Mouse (Mus musculus) duodenum, adult 2 months (tissue): ENCODE results near the gene Zfp219. TPM values are rescaled to one million over a fixed set of nuclear protein-coding genes. Genes with fewer than 3 reads are reported as not detected.

Experiments
- polyA plus RNA-seq: library from polyadenylated mRNA; depleted of rRNA; stranded (reverse); fragments of >200 nt; gene quantifications from 2 replicates; pipeline ENCODE4 v1.2.3, GENCODE M21; 2012; ENCODE audit warnings: low replicate concordance; rRNA removed

Gene Zfp219
- polyA plus RNA-seq, result 69.3 and 77.5 TPM in 2 replicates

GRCm38 (mm10) chr14:52020486-52021137 lies at the start of gene Zfp219:
Gene Zfp219, minus strand, starts transcription at chr14:52020733.

GRCm38 (mm10) chr14:52042359-52042758 lies 21.8 kb upstream of the Zfp219 start, which contains the start of gene Olfr221:
Gene Olfr221, minus strand, starts transcription at chr14:52042459.

GRCm38 (mm10) chr14:52015445-52016100 lies 5.0 kb downstream of the Zfp219 start, which contains the start of gene Tmem253:
Gene Tmem253, plus strand, starts transcription at chr14:52015658.

GRCm38 (mm10) chr14:51984247-51985231 lies 36.0 kb downstream of the Zfp219 start, which contains the start of gene Arhgef40:
Gene Arhgef40, plus strand, starts transcription at chr14:51984719.

Other genes starting within 250 kb of the Zfp219 start
- gene Ang4, start 247.1 kb downstream of the Zfp219 start, polyA plus RNA-seq, result 36.8 and 128 TPM in 2 replicates
- not detected in 2 replicates for gene AY358078, start 220.7 kb downstream of the Zfp219 start, polyA plus RNA-seq
- gene Ear6, start 167.0 kb downstream of the Zfp219 start, polyA plus RNA-seq, result not detected in 2 replicates
- 27.0 and 44.2 TPM in 2 replicates for gene Mettl17, start 135.9 kb downstream of the Zfp219 start, polyA plus RNA-seq
- gene Slc39a2, start 127.8 kb downstream of the Zfp219 start, polyA plus RNA-seq, result 0.19 and 0.39 TPM in 2 replicates
- gene Ndrg2, start 106.6 kb downstream of the Zfp219 start, polyA plus RNA-seq, result 50.1 and 71.8 TPM in 2 replicates
- not detected in 2 replicates for gene Tppp2, start 102.3 kb downstream of the Zfp219 start, polyA plus RNA-seq
- not detected in 2 replicates for gene Rnase13, start 98.0 kb downstream of the Zfp219 start, polyA plus RNA-seq
- 22.0 and 27.8 TPM in 2 replicates for gene Arhgef40, start 36.0 kb downstream of the Zfp219 start, polyA plus RNA-seq
- 93.4 and 133 TPM in 2 replicates for gene Tmem253, start 5.1 kb downstream of the Zfp219 start, polyA plus RNA-seq
- not detected in 2 replicates for gene Olfr221, start 21.7 kb upstream of the Zfp219 start, polyA plus RNA-seq
- gene Hnrnpc, start 83.3 kb upstream of the Zfp219 start, polyA plus RNA-seq, result 17.5 and 30.5 TPM in 2 replicates
- gene Rpgrip1, start 90.0 kb upstream of the Zfp219 start, polyA plus RNA-seq, result 0.44 and 10.3 TPM in 2 replicates
- 3.4 and 4.0 TPM in 2 replicates for gene Supt16, start 176.7 kb upstream of the Zfp219 start, polyA plus RNA-seq
- 12.6 and 13.0 TPM in 2 replicates for gene Chd8, start 237.0 kb upstream of the Zfp219 start, polyA plus RNA-seq